Mouse (Mus musculus): ENCODE data around the gene Gm44790.

DNA sequence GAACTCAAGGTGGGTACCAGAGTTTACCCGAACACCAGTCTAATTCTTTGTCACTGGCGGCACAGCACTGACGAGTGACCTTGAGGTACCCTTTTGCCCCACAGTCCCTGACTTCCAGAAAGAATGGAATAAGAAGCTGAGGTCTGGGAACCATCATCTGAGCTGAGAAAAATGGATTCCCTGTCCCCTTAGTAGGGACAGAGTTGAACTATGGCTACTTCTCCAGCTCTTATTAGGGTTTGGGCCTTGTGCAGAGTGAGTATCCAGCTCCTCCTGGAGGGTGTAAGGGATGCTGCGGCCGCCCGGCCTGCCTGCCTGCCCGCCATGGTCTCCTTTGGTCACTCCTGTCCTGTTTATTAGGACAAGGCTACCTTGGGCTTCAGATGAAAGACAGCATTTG is 46.6 kb downstream of the Gm44790 start:
- TF ChIP-seq GATA1 (IDR thresholded peaks at IDR 0.05; ENCODE audit: low read length) (no peak), TAL1 (IDR thresholded peaks at IDR 0.05; ENCODE audit: low read length) (no peak)

Measured in erythroblast, embryonic 14.5 days (primary cell).